Mouse (Mus musculus): ENCODE measurements around the gene Fras1. TPM values are rescaled to one million over a fixed set of nuclear protein-coding genes. Genes with fewer than 3 reads are reported as not detected.

Fras1 gene
- polyA plus RNA-seq, 1 experiment from 2014 or later: 7.1 TPM

DNA sequence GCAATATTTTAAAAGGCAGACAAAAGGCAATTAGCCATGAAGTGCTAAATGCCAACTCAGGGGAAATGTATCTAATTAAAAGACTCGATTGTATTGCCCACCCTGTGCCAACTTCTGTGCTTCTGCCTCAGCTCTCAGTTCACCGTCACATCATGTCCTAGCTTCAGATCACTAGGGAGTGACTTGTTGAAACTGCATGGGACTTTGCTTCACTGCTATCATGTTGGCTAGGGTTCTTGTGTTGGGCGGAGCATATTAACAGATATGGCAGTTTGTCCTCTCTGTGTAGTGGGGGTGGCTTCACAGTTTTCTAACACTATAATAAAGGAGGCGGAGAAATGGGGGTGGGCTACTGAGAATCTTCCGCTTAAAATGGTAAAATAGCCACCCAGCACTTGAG lies 172.2 kb downstream of the Fras1 start:
- Histone ChIP-seq H3K4me3 (no peak overlapping the region), H3K9ac (no peak overlapping the region), H3K27me3 (no peaks in the 10 kb centered on the region), H3K27ac (replicated peaks) (no peak overlapping the region), H3K4me2 (no peak overlapping the region), H3K9me3 (no peaks in the 10 kb centered on the region), H3K4me1 (replicated peaks) (no peaks in the 10 kb centered on the region), H3K36me3 (no peaks in the 10 kb centered on the region)
- no peak for ATAC-seq (ENCODE audit: low FRiP score, low read depth)
- WGBS: 81% methylated on average over 5 of the region's 5 CpGs

DNA sequence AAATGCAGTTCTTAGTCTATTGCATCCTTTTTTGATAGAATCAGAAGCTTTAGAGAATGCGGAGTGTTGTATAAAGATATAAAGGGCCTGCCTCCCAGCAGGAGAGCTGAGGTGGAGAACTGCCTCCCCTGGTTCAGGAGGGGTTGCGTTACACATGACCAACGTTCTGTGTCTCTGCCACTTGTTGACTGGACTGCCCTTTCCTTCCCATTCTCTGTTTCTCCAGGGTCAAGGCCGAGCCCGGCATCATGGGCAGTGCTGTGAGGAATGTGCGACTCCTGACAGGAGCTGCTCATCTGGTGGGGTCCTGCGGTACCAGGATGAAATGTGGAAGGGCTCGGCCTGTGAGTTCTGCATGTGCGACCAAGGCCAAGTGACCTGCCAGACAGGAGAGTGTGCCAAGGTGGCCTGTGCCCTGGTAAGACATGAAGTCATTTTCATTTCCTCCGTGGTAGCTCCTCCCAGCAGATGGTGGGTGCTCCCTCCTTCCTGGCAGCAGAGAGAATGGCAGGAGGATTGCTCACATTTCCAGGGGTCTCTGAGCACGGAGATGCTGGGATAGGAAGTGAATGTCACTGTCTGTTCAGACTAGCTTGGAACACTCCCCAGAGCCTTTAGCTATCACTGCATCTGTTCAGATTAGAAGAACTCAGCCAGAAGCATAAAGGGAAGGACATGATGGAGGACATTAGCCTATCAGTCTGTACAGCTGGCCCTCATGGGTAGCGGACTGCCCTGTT lies 181.4 kb downstream of the Fras1 start:
- Histone ChIP-seq H3K27ac (replicated peaks) (no peak overlapping the region), H3K36me3 (no peaks in the 10 kb centered on the region), H3K9me3 (no peaks in the 10 kb centered on the region), H3K4me1 (replicated peaks) (0 out of 2 replicates have a peak, but pooled peaks cover 10% of the 10 kb centered on the region), H3K4me2 (no peak overlapping the region), H3K27me3 (no peaks in the 10 kb centered on the region), H3K9ac (no peak overlapping the region), H3K4me3 (no peak overlapping the region)
- WGBS: 88% methylated on average over 12 of the region's 12 CpGs
- no peak; the same call in 1 of the 2 replicates for ATAC-seq (ENCODE audit: low FRiP score, low read depth)

DNA sequence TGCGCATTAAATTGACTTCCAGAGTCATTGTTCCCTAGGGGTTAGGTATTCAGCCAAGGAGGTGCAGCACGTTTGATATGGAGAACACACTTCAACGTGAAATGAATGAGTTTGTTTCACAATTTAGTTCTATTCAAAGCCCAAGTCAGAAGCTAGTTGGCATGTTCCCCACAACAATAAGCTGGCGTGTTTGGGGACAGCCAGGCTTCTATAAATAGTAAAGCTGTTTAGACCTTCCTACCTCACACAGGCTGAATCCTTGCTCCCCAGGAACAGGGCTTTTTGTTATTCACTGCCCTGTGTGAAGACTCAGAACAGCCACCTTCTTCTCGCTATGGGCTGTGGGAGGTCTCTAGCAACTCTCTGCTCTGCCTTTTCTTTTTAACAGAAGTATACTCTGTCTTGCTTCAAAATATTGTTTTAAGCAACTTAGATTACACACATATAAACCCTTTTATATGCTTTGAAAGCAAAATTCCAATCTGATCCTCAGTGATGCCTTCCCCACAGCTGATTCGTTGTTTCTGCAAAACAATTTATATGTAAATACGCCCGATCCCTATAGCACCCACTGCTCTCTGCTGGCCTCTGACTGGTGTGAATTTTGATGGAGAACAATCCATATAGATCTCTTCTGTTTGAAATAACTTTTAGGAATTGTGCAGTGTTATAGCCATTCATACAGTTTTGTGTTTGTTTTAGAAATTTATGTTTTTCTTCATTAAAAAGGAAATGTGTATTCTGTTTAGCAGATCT lies 184.5 kb downstream of the Fras1 start:
- 0 out of 2 replicates have a peak, but pooled peaks cover 10% of the 10 kb centered on the region for H3K4me1 ChIP-seq (replicated peaks)
- H3K4me3 ChIP-seq: no peak overlapping the region
- no peak overlapping the region for H3K4me2 ChIP-seq
- 0 out of 2 replicates have a peak overlapping the region, but pooled peaks have one; percentile 6 for H3K27ac ChIP-seq (replicated peaks)
- no peak overlapping the region for H3K9ac ChIP-seq
- no peaks in the 10 kb centered on the region for H3K9me3 ChIP-seq
- 24% methylated on average over 8 of the region's 8 CpGs for WGBS
- ATAC-seq (ENCODE audit: low FRiP score, low read depth): 0 out of 2 replicates have a peak, but pooled peaks have one; percentile 19
- no peaks in the 10 kb centered on the region for H3K36me3 ChIP-seq
- H3K27me3 ChIP-seq: no peaks in the 10 kb centered on the region

DNA sequence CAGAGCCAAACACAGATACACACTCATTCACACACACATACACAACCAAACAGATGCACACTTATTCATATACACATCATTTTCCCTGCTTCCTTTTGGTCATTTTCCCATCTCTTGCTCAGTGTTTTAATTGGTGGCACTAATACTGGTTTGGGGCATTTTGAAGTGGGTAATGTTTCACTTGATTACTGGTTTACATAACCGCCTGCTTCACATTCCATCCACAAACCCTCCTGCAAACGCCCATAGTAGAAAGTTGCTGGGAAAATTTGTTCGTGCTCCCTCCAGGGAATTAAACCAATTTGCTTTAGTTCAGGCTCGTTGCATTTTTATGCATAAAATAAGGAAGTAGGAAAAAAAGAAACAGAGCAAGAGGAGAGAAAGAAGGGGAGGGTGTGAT lies 200.8 kb downstream of the Fras1 start:
- no peak for ATAC-seq (ENCODE audit: low FRiP score, low read depth)
- Histone ChIP-seq H3K4me2 (no peak overlapping the region), H3K36me3 (no peaks in the 10 kb centered on the region), H3K4me3 (no peak overlapping the region), H3K4me1 (replicated peaks) (no peaks in the 10 kb centered on the region), H3K27ac (replicated peaks) (no peak overlapping the region), H3K9me3 (no peaks in the 10 kb centered on the region), H3K27me3 (no peaks in the 10 kb centered on the region), H3K9ac (no peak overlapping the region)
- WGBS: 65% methylated on average over 4 of the region's 4 CpGs

DNA sequence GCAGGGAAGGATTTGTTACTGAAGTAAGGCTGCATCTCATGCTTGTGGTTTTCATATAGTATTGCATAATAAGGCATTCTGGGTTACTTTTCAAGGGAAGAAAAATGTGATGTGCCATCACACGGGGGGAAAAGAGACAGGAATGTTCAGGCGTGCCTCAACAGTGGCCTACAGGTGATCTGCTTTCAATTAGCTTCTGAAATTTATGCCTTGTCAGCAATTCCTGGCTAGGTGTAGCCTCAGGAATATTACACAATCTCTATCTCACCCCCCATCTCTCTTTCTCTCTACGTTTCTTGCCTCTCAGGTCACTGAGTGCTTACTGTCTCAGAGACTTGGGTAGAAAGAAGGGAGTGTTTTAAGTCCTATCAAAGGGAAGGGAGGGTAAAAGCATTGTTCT lies 204.9 kb downstream of the Fras1 start:
- no peaks in the 10 kb centered on the region for H3K27me3 ChIP-seq
- no peaks in the 10 kb centered on the region for H3K36me3 ChIP-seq
- no peaks in the 10 kb centered on the region for H3K4me1 ChIP-seq (replicated peaks)
- H3K27ac ChIP-seq (replicated peaks): no peak overlapping the region
- H3K4me3 ChIP-seq: no peak overlapping the region
- no peak overlapping the region for H3K4me2 ChIP-seq
- no peaks in the 10 kb centered on the region for H3K9me3 ChIP-seq
- ATAC-seq (ENCODE audit: low FRiP score, low read depth): no peak
- H3K9ac ChIP-seq: no peak overlapping the region
- WGBS: 77% methylated on average over 3 of the region's 3 CpGs

DNA sequence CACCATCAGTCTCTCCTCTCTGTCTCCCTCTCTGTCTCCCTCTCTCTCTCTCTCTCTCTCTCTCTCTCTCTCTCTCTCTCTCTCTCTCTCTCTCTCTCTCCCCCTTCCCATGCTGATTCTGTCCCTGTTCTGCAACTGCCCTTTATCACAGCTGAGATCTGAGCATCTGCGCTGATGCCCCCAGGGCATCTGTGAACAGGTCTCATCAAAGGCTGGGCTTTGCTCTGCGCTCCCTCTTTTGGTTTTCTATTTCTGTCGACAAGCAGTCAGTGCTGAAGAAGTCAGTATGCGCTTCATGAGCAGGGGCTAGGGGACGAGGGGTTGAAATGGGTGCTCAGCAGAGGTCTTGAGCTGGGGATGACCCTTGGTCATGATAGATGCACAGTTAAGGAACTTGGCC lies 206.2 kb downstream of the Fras1 start:
- Histone ChIP-seq H3K4me2 (no peak overlapping the region), H3K27ac (replicated peaks) (no peak overlapping the region), H3K36me3 (no peaks in the 10 kb centered on the region), H3K27me3 (no peaks in the 10 kb centered on the region), H3K4me3 (no peak overlapping the region), H3K9ac (no peak overlapping the region), H3K9me3 (no peaks in the 10 kb centered on the region), H3K4me1 (replicated peaks) (no peaks in the 10 kb centered on the region)
- no peak for ATAC-seq (ENCODE audit: low FRiP score, low read depth)
- WGBS: 70% methylated on average over 5 of the region's 5 CpGs

DNA sequence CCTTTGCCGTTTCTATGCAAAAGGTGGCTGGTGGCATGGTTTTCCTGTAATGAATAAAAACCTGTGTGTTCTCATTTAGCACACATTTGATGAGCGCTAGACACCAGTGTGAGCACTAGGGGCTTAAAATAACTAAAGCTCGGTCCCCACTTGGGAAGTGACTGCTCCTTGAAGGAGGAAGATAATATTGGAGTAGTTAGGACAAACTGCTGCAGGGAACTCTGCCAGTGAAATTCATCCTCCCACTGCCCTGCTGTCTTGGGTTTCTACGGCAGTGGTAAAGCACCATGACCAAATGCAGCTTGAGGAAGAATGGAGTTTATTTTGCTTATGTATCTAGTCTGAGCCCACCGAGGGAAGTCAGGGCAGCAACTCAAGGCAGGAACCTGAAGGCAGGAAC lies 211.0 kb downstream of the Fras1 start:
- H3K9me3 ChIP-seq: no peaks in the 10 kb centered on the region
- no peak overlapping the region for H3K9ac ChIP-seq
- no peaks in the 10 kb centered on the region for H3K27me3 ChIP-seq
- H3K4me1 ChIP-seq (replicated peaks): no peaks in the 10 kb centered on the region
- no peak for ATAC-seq (ENCODE audit: low FRiP score, low read depth)
- no peak overlapping the region for H3K4me2 ChIP-seq
- H3K27ac ChIP-seq (replicated peaks): no peak overlapping the region
- no peaks in the 10 kb centered on the region for H3K36me3 ChIP-seq
- H3K4me3 ChIP-seq: no peak overlapping the region
- 88% methylated on average over 5 of the region's 5 CpGs for WGBS

DNA sequence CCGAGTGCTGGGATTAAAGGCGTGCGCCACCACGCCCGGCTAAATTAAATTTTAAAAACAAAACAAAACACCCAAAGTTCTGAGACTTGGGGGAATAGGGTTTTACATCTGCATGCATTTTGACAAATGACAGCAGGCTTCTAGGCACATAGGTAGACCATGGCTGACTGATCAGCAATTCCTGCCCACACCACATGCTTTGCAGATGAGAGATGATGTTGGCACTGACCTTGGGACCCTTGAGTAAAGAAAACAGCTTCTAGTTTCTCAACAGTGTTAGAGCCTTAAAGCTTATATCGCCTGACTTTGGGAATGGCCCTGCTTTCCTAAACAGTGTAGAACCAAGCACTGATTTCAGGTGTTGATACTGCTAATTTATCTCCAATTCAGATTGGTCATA lies 216.9 kb downstream of the Fras1 start:
- no peaks in the 10 kb centered on the region for H3K4me1 ChIP-seq (replicated peaks)
- no peak overlapping the region for H3K4me2 ChIP-seq
- no peak overlapping the region for H3K4me3 ChIP-seq
- H3K36me3 ChIP-seq: no peaks in the 10 kb centered on the region
- 98% methylated on average over 6 of the region's 6 CpGs for WGBS
- no peak for ATAC-seq (ENCODE audit: low FRiP score, low read depth)
- H3K27ac ChIP-seq (replicated peaks): no peak overlapping the region
- no peaks in the 10 kb centered on the region for H3K9me3 ChIP-seq
- H3K9ac ChIP-seq: no peak overlapping the region
- no peaks in the 10 kb centered on the region for H3K27me3 ChIP-seq

DNA sequence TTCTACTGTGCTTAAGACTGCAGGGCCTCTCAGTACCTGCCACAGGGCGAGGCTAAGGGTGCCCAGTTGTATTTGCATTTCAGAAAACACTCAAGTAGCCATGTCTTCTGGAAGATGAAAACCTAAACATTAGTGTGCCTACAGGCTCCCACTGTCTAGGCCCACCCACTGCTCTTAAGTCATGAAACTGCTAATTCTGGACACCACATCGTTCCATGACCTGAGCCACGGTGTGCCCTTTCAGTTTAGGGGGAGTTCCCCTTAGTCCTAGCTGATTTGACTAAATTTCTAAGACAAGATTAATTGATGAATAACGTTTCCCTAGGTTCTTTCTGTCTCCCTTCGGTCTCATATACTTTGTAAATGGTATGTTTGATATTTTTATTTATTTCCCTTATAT lies 222.0 kb downstream of the Fras1 start:
- Histone ChIP-seq H3K27me3 (no peaks in the 10 kb centered on the region), H3K4me1 (replicated peaks) (no peaks in the 10 kb centered on the region), H3K9ac (no peak overlapping the region), H3K9me3 (no peaks in the 10 kb centered on the region), H3K4me2 (no peak overlapping the region), H3K36me3 (no peaks in the 10 kb centered on the region), H3K4me3 (no peak overlapping the region), H3K27ac (replicated peaks) (no peak overlapping the region)
- no peak for ATAC-seq (ENCODE audit: low FRiP score, low read depth)
- 85% methylated on average over 5 of the region's 5 CpGs for WGBS

DNA sequence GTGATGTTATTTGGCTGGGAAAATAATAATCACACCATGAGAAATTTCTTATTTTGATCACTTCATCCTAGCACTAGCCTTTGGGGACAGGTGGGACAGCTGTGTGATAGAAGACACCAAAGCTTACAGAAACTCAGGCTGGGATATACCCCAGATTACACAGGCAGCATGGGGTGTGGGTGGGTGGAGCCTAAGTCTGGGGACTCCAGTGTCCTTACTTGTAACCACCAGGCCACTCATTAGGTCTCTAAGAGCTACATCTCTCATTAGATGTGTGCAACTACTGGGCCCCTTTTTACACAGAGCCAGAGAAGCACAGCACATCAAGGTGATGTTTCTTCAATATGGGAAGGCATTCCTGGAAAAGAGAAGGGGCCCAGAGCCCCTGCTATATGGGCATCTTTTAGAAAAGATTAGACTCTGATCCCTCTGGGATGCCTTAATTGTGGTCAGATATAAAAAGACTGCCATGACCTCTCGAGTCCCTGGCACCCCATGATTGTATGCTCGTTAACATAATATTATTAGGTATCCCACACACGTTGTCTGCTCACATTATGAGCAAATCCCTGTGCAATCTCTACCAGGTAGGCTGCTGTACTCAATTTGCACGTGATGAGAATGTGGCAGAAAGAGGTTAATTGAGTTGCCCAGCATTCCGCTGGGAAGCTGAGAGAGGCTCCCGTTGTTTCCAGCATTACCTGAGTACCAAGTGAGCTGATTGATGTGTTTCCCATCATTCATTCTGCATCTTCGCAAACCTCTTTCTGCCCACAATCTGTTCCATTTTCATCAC lies 230.4 kb downstream of the Fras1 start:
- no peaks in the 10 kb centered on the region for H3K4me1 ChIP-seq (replicated peaks)
- no peak overlapping the region for H3K9ac ChIP-seq
- no peak overlapping the region for H3K27ac ChIP-seq (replicated peaks)
- WGBS: 57% methylated on average over 7 of the region's 7 CpGs
- ATAC-seq (ENCODE audit: low FRiP score, low read depth): peak; percentile 73
- no peak overlapping the region for H3K4me2 ChIP-seq
- no peaks in the 10 kb centered on the region for H3K27me3 ChIP-seq
- no peak overlapping the region for H3K4me3 ChIP-seq
- no peaks in the 10 kb centered on the region for H3K9me3 ChIP-seq
- H3K36me3 ChIP-seq: no peaks in the 10 kb centered on the region

DNA sequence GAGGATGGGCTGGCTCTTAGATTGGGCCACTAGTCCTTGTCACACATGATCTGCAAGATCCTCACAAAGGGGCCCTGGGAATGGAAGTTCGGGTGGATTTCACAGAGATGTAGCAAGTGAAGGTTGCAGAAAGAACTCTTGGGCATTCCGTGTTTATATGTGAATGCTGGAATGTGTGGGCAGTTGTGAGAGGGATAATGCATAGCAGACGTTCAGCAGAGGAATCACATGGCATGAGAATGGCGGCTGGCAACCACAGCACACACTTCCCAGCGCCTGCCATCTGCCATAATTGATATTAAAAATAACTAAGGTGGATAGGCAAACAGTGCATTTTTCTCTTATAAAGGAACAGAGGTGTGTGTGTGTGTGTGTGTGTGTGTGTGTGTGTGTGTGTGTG lies 234.3 kb downstream of the Fras1 start:
- H3K27ac ChIP-seq (replicated peaks): no peak overlapping the region
- H3K4me3 ChIP-seq: no peak overlapping the region
- no peak for ATAC-seq (ENCODE audit: low FRiP score, low read depth)
- no peak overlapping the region for H3K4me2 ChIP-seq
- no peaks in the 10 kb centered on the region for H3K9me3 ChIP-seq
- H3K27me3 ChIP-seq: no peaks in the 10 kb centered on the region
- H3K36me3 ChIP-seq: no peaks in the 10 kb centered on the region
- H3K4me1 ChIP-seq (replicated peaks): no peaks in the 10 kb centered on the region
- 89% methylated on average over 5 of the region's 5 CpGs for WGBS
- H3K9ac ChIP-seq: no peak overlapping the region

Data from hindbrain, embryonic 15.5 days (tissue).